Mouse (Mus musculus) c-Kit-positive CD71-negative TER-119-negative erythroid progenitor cells, embryonic 14.5 days (primary cell): ENCODE data around the gene Keap1.
A peak's percentile ranks its signal among the peaks of the same experiment; 100 is the strongest.
"Not testable (repeated sequence)": the region's sequence is repeated elsewhere in the genome, so short reads cannot be mapped to it uniquely, and the experiment has no call there.

Experiments
- DNase-seq: peaks from one replicate; pipeline ENCODE4 v3.0.0-alpha.2; 2013; ENCODE audit warnings: low read depth

Gene Keap1

DNA sequence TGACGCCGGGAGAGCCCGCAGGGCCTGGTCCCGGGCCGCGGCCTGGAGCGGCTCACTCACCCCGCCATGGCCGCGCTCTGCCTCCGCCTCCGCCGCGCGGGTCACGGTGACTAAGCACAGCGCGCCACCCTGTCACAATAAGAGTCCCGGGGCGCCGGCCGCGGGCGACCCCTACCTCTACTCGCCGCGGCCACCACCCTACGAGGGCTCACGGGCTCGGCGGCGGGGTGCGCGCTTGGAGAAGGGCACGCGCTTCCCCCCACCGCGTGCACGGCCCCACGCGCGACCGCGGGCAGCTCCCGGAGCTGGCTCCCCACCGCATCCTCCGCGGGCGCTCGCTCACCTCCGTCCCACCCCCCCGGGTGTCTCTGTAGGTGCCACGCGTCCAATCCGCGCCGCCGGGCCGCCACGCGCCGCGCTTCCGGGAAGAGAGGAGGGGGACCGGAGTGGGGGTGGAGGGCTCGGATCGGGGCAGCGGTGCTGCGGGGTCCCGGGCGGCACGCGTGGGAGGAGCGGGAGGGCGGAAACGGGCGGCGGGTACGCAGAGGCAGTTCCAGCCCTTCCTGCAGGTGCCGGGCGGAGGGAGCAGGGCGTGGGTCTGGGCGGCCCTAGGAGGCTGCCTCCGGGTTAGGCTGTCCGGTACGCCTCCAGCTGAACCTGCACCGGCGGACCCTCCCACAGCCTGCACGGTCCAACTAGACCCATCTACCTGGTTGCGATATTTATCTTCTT, at the start of gene Keap1:
Gene Keap1, minus strand, starts transcription at position 629 of the 732 bp plus-strand sequence.
- DNase-seq = no peak

DNA sequence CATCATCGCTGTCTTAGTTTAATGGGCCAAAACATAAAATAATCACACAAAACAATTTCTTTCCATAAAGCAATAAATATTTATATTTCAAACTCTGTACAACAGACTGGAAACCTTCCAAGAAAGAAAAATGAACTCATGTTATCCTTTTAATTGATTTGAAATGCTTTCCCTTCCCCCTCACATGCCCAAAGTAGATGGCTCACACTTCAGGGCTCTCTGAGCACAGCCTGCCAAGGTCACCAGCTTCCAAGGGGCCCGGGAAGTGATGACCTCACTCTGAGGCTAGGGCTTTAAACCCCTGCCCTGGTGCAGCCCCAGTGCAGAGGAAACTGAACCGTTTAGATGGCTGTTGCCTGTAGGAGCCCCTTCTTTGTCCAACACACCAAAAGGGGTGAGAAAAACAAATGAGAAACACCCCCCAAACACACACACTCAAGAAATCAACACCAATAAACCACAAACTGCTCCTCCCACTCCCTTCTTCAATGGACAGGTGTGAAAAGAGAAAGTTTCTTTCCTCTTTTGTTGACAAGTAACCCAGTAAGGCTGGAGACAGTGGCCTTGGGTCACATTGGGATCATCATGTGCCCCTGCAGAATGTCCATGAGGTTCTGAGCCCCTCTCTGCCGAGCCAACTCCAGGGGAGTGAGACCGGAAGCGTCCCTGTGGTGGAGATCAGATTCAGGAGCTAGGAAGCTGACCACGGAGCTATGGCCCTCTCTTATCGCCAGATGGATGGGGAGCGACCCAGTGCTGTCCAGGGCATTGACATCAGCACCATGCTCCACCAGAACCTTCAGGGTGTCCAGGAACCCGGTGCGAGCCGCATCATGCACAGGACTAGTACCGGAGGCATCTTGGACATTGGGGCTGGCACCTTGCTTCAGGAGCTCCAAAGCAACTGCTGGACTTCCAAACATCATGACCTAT, 49.5 kb upstream of the Keap1 start:
- DNase-seq = peak; percentile 43

GRCm38 (mm10) chr9:21287571-21288402, 48.6 kb upstream of the Keap1 start, which contains the start of gene Kri1:
Gene Kri1, minus strand, starts transcription at chr9:21287969.
- DNase-seq = peak; percentile 99

DNA sequence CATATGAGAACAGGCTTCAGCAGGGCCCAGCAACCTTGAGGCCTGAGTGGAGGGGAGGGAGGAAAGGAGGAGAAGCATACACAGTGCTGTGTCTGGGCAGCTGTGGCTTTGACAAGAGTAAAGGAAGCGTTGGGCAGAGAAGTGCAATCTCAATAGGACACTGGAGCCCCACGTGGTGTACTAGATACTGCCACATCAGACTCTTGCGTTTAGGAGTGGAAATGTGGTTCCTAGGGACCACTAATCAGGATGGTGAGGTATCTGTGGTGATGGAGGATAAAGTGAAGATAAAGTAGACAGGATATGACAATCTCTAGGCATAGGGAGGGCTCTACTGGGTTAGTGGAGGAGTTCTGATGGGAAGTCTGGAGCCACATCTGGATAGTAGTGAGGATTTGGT, 47.6 kb upstream of the Keap1 start:
- peak; percentile 30 for DNase-seq

DNA sequence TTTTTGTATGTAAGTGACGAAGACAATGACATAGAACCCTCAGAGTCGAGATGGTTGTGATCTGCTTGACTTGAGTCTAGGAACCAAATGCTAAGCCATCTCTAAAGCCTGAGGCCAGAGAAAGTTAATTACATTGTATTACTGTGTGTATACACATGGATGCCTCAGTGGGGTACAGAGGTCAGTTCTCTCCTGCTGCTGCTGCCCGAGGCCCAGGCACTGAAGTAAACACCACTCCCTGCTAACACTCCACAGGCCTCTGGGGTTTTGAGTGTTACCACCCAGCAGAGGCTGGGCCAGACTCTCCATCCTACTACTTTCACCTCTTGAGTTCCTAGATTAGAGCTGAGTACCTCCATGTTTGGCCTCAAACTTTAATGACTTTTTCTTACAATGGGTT, 44.8 kb upstream of the Keap1 start:
- no peak for DNase-seq

GRCm38 (mm10) chr9:21283591-21283990, 44.4 kb upstream of the Keap1 start:
- DNase-seq = no peak

DNA sequence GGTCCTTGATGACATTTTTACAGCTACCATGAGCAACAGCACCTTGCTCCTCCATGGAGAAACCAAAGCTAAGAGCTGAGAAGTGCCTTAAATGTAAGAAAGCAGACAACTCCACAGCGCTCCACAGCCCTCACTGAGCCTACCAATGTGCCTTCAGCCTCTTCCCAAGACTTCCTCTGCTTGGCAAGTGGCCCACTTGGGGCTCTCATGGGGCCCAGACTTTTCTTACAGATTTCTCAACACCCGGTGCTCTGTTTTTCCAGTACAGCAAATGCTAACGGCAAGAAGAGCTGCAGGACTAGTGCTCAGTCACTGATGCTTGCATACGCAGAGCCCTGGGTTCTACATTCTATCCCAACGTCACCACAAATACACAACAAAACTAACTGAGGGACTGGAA, 38.6 kb upstream of the Keap1 start:
- no peak for DNase-seq

DNA sequence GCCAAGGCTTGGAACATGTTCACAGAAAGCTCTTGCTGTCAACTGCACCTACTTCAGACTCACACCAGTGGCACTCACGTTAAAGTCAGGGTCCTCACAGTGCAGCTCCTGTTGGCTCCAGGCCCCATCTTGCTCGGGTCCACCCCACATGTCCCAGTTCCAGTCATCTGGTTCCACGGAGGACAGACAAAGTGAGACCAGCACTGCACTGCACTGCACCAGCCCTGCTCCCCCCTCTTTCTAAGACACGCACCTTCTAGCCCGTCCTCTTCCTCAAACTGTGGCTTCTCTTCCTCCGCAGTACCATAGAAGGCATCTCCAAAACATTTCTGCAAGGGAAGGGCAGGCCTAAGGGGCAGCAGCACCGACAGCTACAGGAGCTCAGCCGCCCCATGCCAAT, 37.1 kb upstream of the Keap1 start:
- no peak for DNase-seq

DNA sequence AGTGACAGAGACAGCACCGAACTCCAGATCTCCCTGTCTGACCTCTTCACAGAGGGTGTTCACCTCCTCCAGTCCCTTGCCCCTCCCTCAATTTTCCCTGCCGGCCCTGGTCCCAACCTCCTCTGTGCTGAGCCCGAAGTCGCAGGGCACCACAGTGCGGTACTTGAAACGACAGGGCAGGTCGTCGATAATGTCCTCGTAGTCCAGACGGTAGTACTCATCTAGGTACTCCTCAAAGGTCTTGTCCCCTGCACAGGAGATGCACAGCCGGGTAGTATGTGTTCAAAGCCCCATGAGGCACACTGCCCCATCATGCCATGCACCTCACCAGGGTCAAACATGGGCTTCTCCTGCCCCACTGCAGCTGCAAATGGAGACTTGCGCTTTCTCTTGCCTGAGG, 36.6 kb upstream of the Keap1 start:
- DNase-seq = no peak

- no peak for DNase-seq
Measured at GRCm38 (mm10) chr9:21275013-21275710, 36.0 kb upstream of the Keap1 start.

- DNase-seq = no peak
Measured at GRCm38 (mm10) chr9:21274336-21274735, 35.2 kb upstream of the Keap1 start.

GRCm38 (mm10) chr9:21273520-21274228, 34.5 kb upstream of the Keap1 start:
- no peak for DNase-seq

DNA sequence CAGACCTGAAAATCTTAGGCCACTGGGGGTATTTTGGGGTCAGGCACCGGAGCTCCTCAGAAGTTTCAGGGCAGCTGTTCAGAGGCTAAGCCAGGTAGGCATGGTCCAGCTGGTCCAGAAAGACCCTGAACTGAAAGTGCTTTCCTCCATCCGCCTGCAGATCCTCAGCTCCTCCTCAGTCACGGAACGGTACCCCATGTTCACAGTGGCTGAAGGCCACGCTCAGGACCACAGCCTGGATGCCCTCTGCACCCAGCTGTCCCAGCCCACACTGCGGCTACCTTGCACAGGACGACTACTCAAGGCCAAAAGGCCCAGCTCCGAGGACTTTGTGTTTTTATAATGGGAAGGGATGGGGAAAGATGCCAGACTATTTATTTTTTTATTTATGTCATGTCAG, 33.9 kb upstream of the Keap1 start:
- no peak for DNase-seq

GRCm38 (mm10) chr9:21272391-21272790, 33.2 kb upstream of the Keap1 start:
- no peak for DNase-seq

GRCm38 (mm10) chr9:21269590-21269989, 30.4 kb upstream of the Keap1 start:
- not testable (repeated sequence) for DNase-seq

GRCm38 (mm10) chr9:21268305-21268704, 29.1 kb upstream of the Keap1 start:
- DNase-seq = no peak

DNA sequence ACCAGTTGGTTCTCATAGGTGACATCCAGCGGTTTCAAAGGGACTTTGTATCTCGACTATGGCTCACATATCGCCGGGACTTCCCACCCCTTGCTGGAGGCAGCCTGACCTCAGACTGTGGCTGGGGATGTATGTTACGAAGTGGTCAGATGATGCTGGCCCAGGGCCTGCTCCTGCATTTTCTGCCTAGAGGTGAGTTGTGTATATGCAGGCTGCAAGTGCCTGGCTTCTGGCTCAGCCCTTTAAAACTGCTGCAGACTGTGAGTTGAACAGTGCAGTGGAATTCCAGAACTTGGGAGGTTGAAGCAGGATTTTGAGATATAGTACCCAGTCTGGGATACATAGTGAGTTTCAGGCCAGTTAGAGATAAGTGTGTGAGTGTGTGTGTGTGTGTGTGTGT, 27.7 kb upstream of the Keap1 start:
- DNase-seq = no peak

DNA sequence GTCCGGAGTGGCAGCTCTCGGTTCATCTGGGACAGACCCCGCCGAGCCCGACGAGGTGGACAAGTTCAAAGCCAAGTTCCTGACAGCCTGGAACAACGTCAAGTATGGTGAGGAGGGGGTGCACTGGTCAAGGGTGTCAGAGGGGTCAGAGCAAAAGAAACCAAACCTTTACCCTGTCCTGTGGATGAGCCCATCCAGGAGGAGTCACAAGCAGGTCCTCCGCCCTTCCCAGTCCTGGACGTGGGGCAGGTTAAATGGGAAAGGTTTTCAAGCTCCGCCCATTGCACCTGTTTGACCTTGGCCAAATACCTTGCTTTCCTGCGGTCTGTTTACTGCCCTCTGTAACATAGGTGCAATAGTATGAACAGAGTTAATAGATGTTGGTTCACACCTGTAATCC, 26.4 kb upstream of the Keap1 start:
- DNase-seq = no peak

DNA sequence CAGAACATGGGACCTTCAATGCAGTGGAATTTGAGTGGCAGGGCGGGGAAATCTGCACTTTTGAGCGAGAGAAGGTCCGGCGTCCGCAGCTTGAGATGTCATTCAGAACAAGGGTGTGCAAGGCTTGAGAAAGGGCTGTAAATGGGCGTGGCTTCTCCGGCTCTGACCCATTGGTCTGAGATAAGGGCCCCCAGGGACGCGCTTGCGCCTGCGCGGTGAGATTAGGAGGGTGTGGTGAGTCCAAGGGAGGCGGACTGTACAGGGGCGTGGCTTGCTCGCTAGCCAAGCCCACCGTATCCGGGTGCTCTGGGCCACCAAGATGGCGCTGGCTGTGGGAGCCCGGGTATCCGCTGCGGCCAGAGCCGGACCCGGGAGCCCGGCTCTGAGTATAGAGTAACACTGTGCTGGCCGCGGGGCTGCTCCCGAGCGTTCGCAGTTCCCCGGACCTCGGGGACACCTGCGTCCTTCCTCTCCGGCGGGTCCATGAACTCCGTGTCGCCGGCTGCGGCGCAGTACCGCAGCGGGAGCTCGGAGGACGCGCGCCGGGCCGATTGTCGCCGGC, 25.9 kb upstream of the Keap1 start, which contains the start of gene Atg4d:
Gene Atg4d, plus strand, starts transcription at position 294 of the 562 bp plus-strand sequence.
- DNase-seq = peak; percentile 99

- DNase-seq = no peak
Measured at GRCm38 (mm10) chr9:21264272-21264999, 25.3 kb upstream of the Keap1 start.
